Mouse (Mus musculus) C2C12 (cell line): ENCODE results near the gene Vmn1r103. TPM values are rescaled to one million over a fixed set of nuclear protein-coding genes. Genes with fewer than 3 reads are reported as not detected.
"Not testable (repeated sequence)": the region's sequence is repeated elsewhere in the genome, so short reads cannot be mapped to it uniquely, and the experiment has no call there.

Experiments
- H3K27me3 ChIP-seq: one replicate; pipeline ENCODE4 v1.6.1; 2011; ENCODE audit not compliant: control insufficient read depth, insufficient read depth, insufficient read length
- H3K36me3 ChIP-seq: one replicate; pipeline ENCODE4 v1.6.1; 2011; ENCODE audit not compliant: control insufficient read depth, insufficient read depth
- H3K4me3 ChIP-seq: one replicate; pipeline ENCODE4 v1.5.1; 2011; ENCODE audit warnings: mild to moderate bottlenecking, control low read depth; ENCODE audit not compliant: poor library complexity, insufficient read depth, severe bottlenecking
- H3K79me2 ChIP-seq: one replicate; pipeline ENCODE4 v1.6.1; 2011; ENCODE audit not compliant: control insufficient read depth, insufficient read depth
- H3K79me3 ChIP-seq: one replicate; pipeline ENCODE4 v1.6.1; 2011; ENCODE audit warnings: low read depth, control low read depth
- H3ac ChIP-seq: one replicate; pipeline ENCODE3; 2011; ENCODE audit warnings: low read depth; ENCODE audit not compliant: control insufficient read depth, insufficient read length
- long read RNA-seq, 2 experiments: library from polyadenylated mRNA; unstranded; transcript quantifications; one replicate each; pipeline ENCODE4 v2.0.0; 2019 to 2020
- polyA plus RNA-seq: library from polyadenylated mRNA; unstranded; fragments of >200 nt; fragmentation: generic; extraction: Trizol; gene quantifications from one replicate; pipeline ENCODE4 v1.2.1, GENCODE M21; 2012; ENCODE audit warnings: missing spikeins

Gene Vmn1r103
- polyA plus RNA-seq, result not detected
- long read RNA-seq, experiment 1, result 0 reads
- long read RNA-seq, experiment 2, result 0 reads

- H3K36me3 ChIP-seq, H3K79me3 ChIP-seq, H3K27me3 ChIP-seq, H3K4me3 ChIP-seq, H3ac ChIP-seq, H3K79me2 ChIP-seq: not testable (repeated sequence)
Observed at GRCm38 (mm10) chr7:20510434-20510833, at the start of gene Vmn1r103. Gene Vmn1r103 (minus strand): TSS chr7:20510534.

GRCm38 (mm10) chr7:20545657-20546056 lies 35.3 kb upstream of the Vmn1r103 start, which contains the start of gene Gm5726:
Gene Gm5726 (minus strand): TSS chr7:20545757.
- not testable (repeated sequence) for H3K79me3 ChIP-seq, H3K4me3 ChIP-seq, H3ac ChIP-seq, H3K79me2 ChIP-seq, H3K27me3 ChIP-seq, H3K36me3 ChIP-seq

- H3K36me3 ChIP-seq, H3K4me3 ChIP-seq, H3K27me3 ChIP-seq, H3ac ChIP-seq, H3K79me2 ChIP-seq, H3K79me3 ChIP-seq: not testable (repeated sequence)
Observed at GRCm38 (mm10) chr7:20533537-20533936, 23.2 kb upstream of the Vmn1r103 start, which contains the start of gene Vmn1r104. Gene Vmn1r104 (plus strand): TSS chr7:20533837.

DNA sequence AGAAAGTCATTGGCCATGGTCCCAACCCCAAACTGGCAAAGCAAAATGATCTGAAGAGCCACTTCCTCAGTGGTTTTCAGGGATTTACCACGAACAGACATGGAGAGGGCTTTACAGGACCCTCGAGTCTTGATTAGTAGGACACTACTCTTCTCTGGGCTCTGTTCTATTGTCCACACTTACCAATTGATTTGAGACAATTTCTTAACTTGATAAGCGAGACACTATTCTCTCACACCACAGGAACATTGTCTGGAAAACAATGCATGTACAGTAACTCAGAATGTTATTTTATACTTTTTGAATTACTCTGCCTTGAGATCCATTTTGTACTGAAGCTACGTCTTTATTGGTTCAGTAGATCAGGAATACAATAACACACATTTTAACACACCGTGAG lies 35.5 kb downstream of the Vmn1r103 start, which contains the start of gene Gm10670:
Gene Gm10670, minus strand, starts transcription at position 101 of the 400 bp plus-strand sequence.
- H3K79me2 ChIP-seq, H3K4me3 ChIP-seq, H3ac ChIP-seq, H3K79me3 ChIP-seq, H3K27me3 ChIP-seq, H3K36me3 ChIP-seq: not testable (repeated sequence)

Other genes starting within 250 kb of the Vmn1r103 start
- not detected for gene Gm5890, start 247.7 kb downstream of the Vmn1r103 start, polyA plus RNA-seq
- gene Gm4133, start 176.5 kb downstream of the Vmn1r103 start, polyA plus RNA-seq, result not detected
- not detected for gene Gm5728, start 135.1 kb downstream of the Vmn1r103 start, polyA plus RNA-seq
- not detected for gene Vmn1r100, start 92.6 kb downstream of the Vmn1r103 start, polyA plus RNA-seq
- not detected for gene Vmn1r101, start 67.9 kb downstream of the Vmn1r103 start, polyA plus RNA-seq
- not detected for gene Gm10670, start 35.6 kb downstream of the Vmn1r103 start, polyA plus RNA-seq
- gene Vmn1r104, start 23.3 kb upstream of the Vmn1r103 start, polyA plus RNA-seq, result not detected
- gene Gm5726, start 35.2 kb upstream of the Vmn1r103 start, polyA plus RNA-seq, result not detected
- not detected for gene Gm4141, start 65.7 kb upstream of the Vmn1r103 start, polyA plus RNA-seq
- gene Gm4513, start 88.5 kb upstream of the Vmn1r103 start, polyA plus RNA-seq, result not detected
- gene Vmn1r107, start 158.4 kb upstream of the Vmn1r103 start, polyA plus RNA-seq, result not detected
- gene Vmn1r111, start 192.7 kb upstream of the Vmn1r103 start, polyA plus RNA-seq, result not detected
- gene Gm10668, start 220.1 kb upstream of the Vmn1r103 start, polyA plus RNA-seq, result not detected